Mouse (Mus musculus) megakaryocyte progenitor cell, adult 5-6 weeks (primary cell): ENCODE data around the gene Plekha4. TPM values are rescaled to one million over a fixed set of nuclear protein-coding genes. Genes with fewer than 3 reads are reported as not detected.

ENCODE experiments used
- total RNA-seq, 2 experiments: library from RNA; stranded (forward) in 1 of 2; stranded (reverse) in 1 of 2; fragments of 157-497, 149-512 nt in 1 of 2; fragments of 200-1000 nt in 1 of 2; gene quantifications; 2 replicates each; pipeline versions ENCODE4 v1.2.3 to v1.2.4; 2015 to 2017

Gene Plekha4
- total RNA-seq, 2 experiments from 2014 or later, result 0.04 to 0.67 TPM

Other genes starting within 250 kb of the Plekha4 start
Only the 30 nearest of the 34 such genes appear.
- not detected in 2 replicates for gene Hrc, start 191.0 kb upstream of the Plekha4 start, total RNA-seq (2015)
- gene Hrc, start 191.0 kb upstream of the Plekha4 start, total RNA-seq (2017), result not detected in 2 replicates
- gene Ppfia3, start 159.3 kb upstream of the Plekha4 start, total RNA-seq (2015), result not detected in 2 replicates
- not detected in 2 replicates for gene Ppfia3, start 159.3 kb upstream of the Plekha4 start, total RNA-seq (2017)
- not detected in 2 replicates for gene Lin7b, start 155.7 kb upstream of the Plekha4 start, total RNA-seq (2015)
- not detected in 2 replicates for gene Lin7b, start 155.7 kb upstream of the Plekha4 start, total RNA-seq (2017)
- gene Snrnp70, start 130.6 kb upstream of the Plekha4 start, total RNA-seq (2015), result 105 and 107 TPM in 2 replicates
- gene Snrnp70, start 130.6 kb upstream of the Plekha4 start, total RNA-seq (2017), result 387 and 490 TPM in 2 replicates
- gene Kcna7, start 120.7 kb upstream of the Plekha4 start, total RNA-seq (2015), result not detected in 2 replicates
- gene Kcna7, start 120.7 kb upstream of the Plekha4 start, total RNA-seq (2017), result not detected in 2 replicates
- 0.10 TPM in 1 of 2 replicates, not detected in the other for gene Ntf5, start 112.6 kb upstream of the Plekha4 start, total RNA-seq (2015)
- not detected in 2 replicates for gene Ntf5, start 112.6 kb upstream of the Plekha4 start, total RNA-seq (2017)
- gene Lhb, start 105.5 kb upstream of the Plekha4 start, total RNA-seq (2015), result not detected in 2 replicates
- gene Lhb, start 105.5 kb upstream of the Plekha4 start, total RNA-seq (2017), result not detected in 2 replicates
- gene Gys1, start 91.5 kb upstream of the Plekha4 start, total RNA-seq (2015), result 22.6 and 26.2 TPM in 2 replicates
- 22.3 and 24.4 TPM in 2 replicates for gene Gys1, start 91.5 kb upstream of the Plekha4 start, total RNA-seq (2017)
- gene Ruvbl2, start 88.2 kb upstream of the Plekha4 start, total RNA-seq (2015), result 180 and 205 TPM in 2 replicates
- 170 and 193 TPM in 2 replicates for gene Ruvbl2, start 88.2 kb upstream of the Plekha4 start, total RNA-seq (2017)
- 1,479 and 1,608 TPM in 2 replicates for gene Ftl1, start 66.4 kb upstream of the Plekha4 start, total RNA-seq (2015)
- gene Ftl1, start 66.4 kb upstream of the Plekha4 start, total RNA-seq (2017), result 770 and 961 TPM in 2 replicates
- gene Bax, start 59.4 kb upstream of the Plekha4 start, total RNA-seq (2015), result 20.7 and 21.5 TPM in 2 replicates
- gene Bax, start 59.4 kb upstream of the Plekha4 start, total RNA-seq (2017), result 29.6 and 35.2 TPM in 2 replicates
- 0.07 TPM in 1 of 2 replicates, not detected in the other for gene Tulp2, start 44.5 kb upstream of the Plekha4 start, total RNA-seq (2015)
- gene Tulp2, start 44.5 kb upstream of the Plekha4 start, total RNA-seq (2017), result not detected in 2 replicates
- not detected in 2 replicates for gene Gm45808, start 39.5 kb upstream of the Plekha4 start, total RNA-seq (2015)
- not detected in 2 replicates for gene Gm45808, start 39.5 kb upstream of the Plekha4 start, total RNA-seq (2017)
- gene Dhdh, start 37.5 kb upstream of the Plekha4 start, total RNA-seq (2015), result 18.6 and 22.4 TPM in 2 replicates
- 18.1 and 20.7 TPM in 2 replicates for gene Dhdh, start 37.5 kb upstream of the Plekha4 start, total RNA-seq (2017)
- 112 and 114 TPM in 2 replicates for gene Nucb1, start 15.9 kb upstream of the Plekha4 start, total RNA-seq (2015)
- 387 and 408 TPM in 2 replicates for gene Nucb1, start 15.9 kb upstream of the Plekha4 start, total RNA-seq (2017)
- 46.2 and 56.7 TPM in 2 replicates for gene Ppp1r15a, start 62 bp upstream of the Plekha4 start, total RNA-seq (2015)
- gene Ppp1r15a, start 62 bp upstream of the Plekha4 start, total RNA-seq (2017), result 70.0 and 90.7 TPM in 2 replicates
- 0.22 and 5.5 TPM in 2 replicates for gene Hsd17b14, start 28.6 kb downstream of the Plekha4 start, total RNA-seq (2015)
- gene Hsd17b14, start 28.6 kb downstream of the Plekha4 start, total RNA-seq (2017), result 1.2 and 8.2 TPM in 2 replicates
- 43.5 and 55.9 TPM in 2 replicates for gene Bcat2, start 43.8 kb downstream of the Plekha4 start, total RNA-seq (2015)
- 37.0 and 44.0 TPM in 2 replicates for gene Bcat2, start 43.8 kb downstream of the Plekha4 start, total RNA-seq (2017)
- gene Fgf21, start 89.2 kb downstream of the Plekha4 start, total RNA-seq (2015), result not detected in 2 replicates
- gene Fgf21, start 89.2 kb downstream of the Plekha4 start, total RNA-seq (2017), result not detected in 2 replicates
- not detected in 2 replicates for gene Fut1, start 91.0 kb downstream of the Plekha4 start, total RNA-seq (2015)
- gene Fut1, start 91.0 kb downstream of the Plekha4 start, total RNA-seq (2017), result not detected in 2 replicates
- gene Izumo1, start 95.5 kb downstream of the Plekha4 start, total RNA-seq (2015), result 0.32 TPM in 1 of 2 replicates, not detected in the other
- 0.24 TPM in 1 of 2 replicates, not detected in the other for gene Izumo1, start 95.5 kb downstream of the Plekha4 start, total RNA-seq (2017)
- 0.10 TPM in 1 of 2 replicates, not detected in the other for gene Rasip1, start 101.2 kb downstream of the Plekha4 start, total RNA-seq (2015)
- gene Rasip1, start 101.2 kb downstream of the Plekha4 start, total RNA-seq (2017), result 0.08 TPM in 1 of 2 replicates, not detected in the other
- gene Mamstr, start 113.6 kb downstream of the Plekha4 start, total RNA-seq (2015), result 0.64 TPM in 1 of 2 replicates, not detected in the other
- gene Mamstr, start 113.6 kb downstream of the Plekha4 start, total RNA-seq (2017), result 0.12 TPM in 1 of 2 replicates, not detected in the other
- gene Fut2, start 140.1 kb downstream of the Plekha4 start, total RNA-seq (2015), result not detected in 2 replicates
- not detected in 2 replicates for gene Fut2, start 140.1 kb downstream of the Plekha4 start, total RNA-seq (2017)
- not detected in 2 replicates for gene Ntn5, start 157.7 kb downstream of the Plekha4 start, total RNA-seq (2015)
- not detected in 2 replicates for gene Ntn5, start 157.7 kb downstream of the Plekha4 start, total RNA-seq (2017)
- gene Sec1, start 168.1 kb downstream of the Plekha4 start, total RNA-seq (2015), result not detected in 2 replicates
- not detected in 2 replicates for gene Sec1, start 168.1 kb downstream of the Plekha4 start, total RNA-seq (2017)
- gene Car11, start 173.5 kb downstream of the Plekha4 start, total RNA-seq (2015), result not detected in 2 replicates
- gene Car11, start 173.5 kb downstream of the Plekha4 start, total RNA-seq (2017), result not detected in 2 replicates
- gene Dbp, start 178.8 kb downstream of the Plekha4 start, total RNA-seq (2015), result 3.6 and 5.6 TPM in 2 replicates
- 6.2 and 7.2 TPM in 2 replicates for gene Dbp, start 178.8 kb downstream of the Plekha4 start, total RNA-seq (2017)
- 1,825 and 1,988 TPM in 2 replicates for gene Rpl18, start 189.1 kb downstream of the Plekha4 start, total RNA-seq (2015)
- gene Rpl18, start 189.1 kb downstream of the Plekha4 start, total RNA-seq (2017), result 1,777 and 2,306 TPM in 2 replicates
- gene Sphk2, start 191.7 kb downstream of the Plekha4 start, total RNA-seq (2015), result 10.6 and 14.5 TPM in 2 replicates
- gene Sphk2, start 191.7 kb downstream of the Plekha4 start, total RNA-seq (2017), result 9.8 and 10.2 TPM in 2 replicates